Mouse (Mus musculus): Measurements from ENCODE around the gene Krt87.

GRCm38 (mm10) chr15:101412188-101412587, 26.4 kb downstream of the Krt87 start:
- TF ChIP-seq CTCF (IDR thresholded peaks at IDR 0.05; ENCODE audit: low read depth) (no peak), EP300 (IDR thresholded peaks at IDR 0.05; ENCODE audit: low read depth) (no peak)
